Comparison of ENCODE assay signal across 9 mouse cellular contexts in the genomic region with DNA sequence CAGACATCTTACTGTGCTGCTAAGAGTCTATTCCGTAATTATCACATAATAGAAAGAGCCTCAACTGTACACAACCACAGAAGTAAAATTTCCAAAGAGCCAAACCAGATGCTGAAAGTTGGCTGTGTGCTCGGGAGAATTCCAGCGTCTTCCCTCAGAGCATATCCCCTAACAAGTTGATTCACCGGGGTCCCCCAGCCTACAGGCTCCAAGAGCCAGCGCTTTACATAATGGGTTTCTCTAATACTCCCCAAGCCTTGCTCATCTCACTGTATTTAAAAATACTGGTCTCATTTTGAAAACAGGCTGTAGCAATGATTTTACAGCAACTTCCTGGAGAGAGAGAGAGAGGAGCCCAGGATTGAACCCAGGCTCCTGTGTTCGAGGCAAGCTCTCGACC. TPM values are rescaled to one million over a fixed set of nuclear protein-coding genes. Genes with fewer than 3 reads are reported as not detected.
DNase-seq lines count a peak whose midpoint lies in the region; ATAC-seq and TF ChIP-seq lines count a peak whose summit lies in the region.
"Had no signal": no experiment of that assay in that cellular context is flagged by ENCODE, and none has a peak within 500 bp of the region (broad histone marks: within the 10 kb centered on the region; RNA-seq: fewer than 3 reads in every experiment).

No protein-coding gene starts in this region.

- peaks cover 19% of the 10 kb centered on the region for H3K4me1 ChIP-seq in embryonic facial prominence, embryonic 14.5 days (ENCODE audit: control insufficient read depth, insufficient read depth, low read length)
- H3K4me1 ChIP-seq in intestine, postnatal 0 days (replicated peaks; ENCODE audit: control insufficient read depth, insufficient read depth, low read length), result no peaks in the 10 kb centered on the region
- H3K4me1 ChIP-seq in neural tube, embryonic 14.5 days (ENCODE audit: control insufficient read depth, insufficient read depth, low read length), result peaks cover 16% of the 10 kb centered on the region; the same call in 1 of the 2 replicates

- H3K9me3 ChIP-seq in embryonic facial prominence, embryonic 14.5 days (ENCODE audit: control insufficient read depth, low read length), result no peaks in the 10 kb centered on the region
- no peaks in the 10 kb centered on the region for H3K9me3 ChIP-seq in intestine, postnatal 0 days (ENCODE audit: control insufficient read depth)
- no peaks in the 10 kb centered on the region for H3K9me3 ChIP-seq in neural tube, embryonic 14.5 days (ENCODE audit: control insufficient read depth, low read length)

- H3K4me2 ChIP-seq in embryonic facial prominence, embryonic 14.5 days (ENCODE audit: low read depth, low read length), result peak overlapping the region; percentile 61
- H3K4me2 ChIP-seq in intestine, postnatal 0 days (replicated peaks; ENCODE audit: low read depth), result peak overlapping the region; percentile 72
- H3K4me2 ChIP-seq in neural tube, embryonic 14.5 days (ENCODE audit: low read depth, low read length), result peak overlapping the region; percentile 61

- 24% methylated on average over 7 of the region's 7 CpGs for WGBS in embryonic facial prominence, embryonic 14.5 days
- 42% methylated on average over 7 of the region's 7 CpGs for WGBS in intestine, postnatal 0 days
- 48% methylated on average over 7 of the region's 7 CpGs for WGBS in neural tube, embryonic 14.5 days

- H3K4me3 ChIP-seq in layer of hippocampus, adult 2 months, result peak overlapping the region; percentile 33
- peak overlapping the region; percentile 94 for H3K4me3 ChIP-seq in embryonic facial prominence, embryonic 14.5 days (ENCODE audit: low read depth, low read length)
- H3K4me3 ChIP-seq in intestine, postnatal 0 days (ENCODE audit: low read depth, low read length), result peak overlapping the region; percentile 97
- H3K4me3 ChIP-seq in neural tube, embryonic 14.5 days (ENCODE audit: low read depth, low read length), result peak overlapping the region; percentile 93

- no peak overlapping the region for H3K27ac ChIP-seq in layer of hippocampus, adult 2 months
- H3K27ac ChIP-seq in embryonic facial prominence, embryonic 14.5 days (replicated peaks; ENCODE audit: low read depth, low read length), result peak overlapping the region; percentile 39; the same call in 1 of the 2 replicates
- peak overlapping the region; percentile 21; the same call in 1 of the 2 replicates for H3K27ac ChIP-seq in intestine, postnatal 0 days (ENCODE audit: low read depth, low read length)
- no peak overlapping the region for H3K27ac ChIP-seq in neural tube, embryonic 14.5 days (ENCODE audit: low read depth, low read length)

- DNase-seq in layer of hippocampus, adult 2 months (ENCODE audit: low spot score in 2 of 2), result no peak
- no peak for DNase-seq in layer of hippocampus, adult 9-11 months
- peak; percentile 79 for DNase-seq in embryonic facial prominence, embryonic 14.5 days (ENCODE audit: low spot score)
- no peak for DNase-seq in cerebellum, adult 9-10 months
- no peak for DNase-seq in gastrocnemius, adult 8-10 months (ENCODE audit: low spot score in 2 of 2)
- DNase-seq: gastrocnemius, postnatal 36 days had no signal

- no peaks in the 10 kb centered on the region for H3K27me3 ChIP-seq in embryonic facial prominence, embryonic 14.5 days (replicated peaks; ENCODE audit: control insufficient read depth, insufficient read depth, low read length)
- H3K27me3 ChIP-seq in intestine, postnatal 0 days (replicated peaks; ENCODE audit: control insufficient read depth, insufficient read depth, low read length), result no peaks in the 10 kb centered on the region
- no peaks in the 10 kb centered on the region for H3K27me3 ChIP-seq in neural tube, embryonic 14.5 days (ENCODE audit: control insufficient read depth, insufficient read depth, low read length)

- H3K36me3 ChIP-seq in embryonic facial prominence, embryonic 14.5 days (ENCODE audit: control insufficient read depth, insufficient read depth, low read length), result 0 out of 2 replicates have a peak, but pooled peaks cover 4% of the 10 kb centered on the region
- H3K36me3 ChIP-seq in intestine, postnatal 0 days (ENCODE audit: control insufficient read depth, insufficient read depth), result peaks cover 3% of the 10 kb centered on the region; the same call in 1 of the 2 replicates
- no peaks in the 10 kb centered on the region for H3K36me3 ChIP-seq in neural tube, embryonic 14.5 days (ENCODE audit: control insufficient read depth, insufficient read depth, low read length)

- no peak for ATAC-seq in embryonic facial prominence, embryonic 14.5 days (ENCODE audit: low read depth)
- no peak for ATAC-seq in intestine, postnatal 0 days
- no peak for ATAC-seq in neural tube, embryonic 14.5 days (ENCODE audit: low read depth)
- ATAC-seq in erythroid progenitor cell, adult 5-6 weeks (replicated peaks; ENCODE audit: low FRiP score, poor library complexity, severe bottlenecking), result no peak

- peak overlapping the region; percentile 96 for H3K9ac ChIP-seq in embryonic facial prominence, embryonic 14.5 days (ENCODE audit: low read depth, low read length)
- H3K9ac ChIP-seq in intestine, postnatal 0 days (ENCODE audit: low read depth, low read length), result peak overlapping the region; percentile 96
- no peak overlapping the region for H3K9ac ChIP-seq in neural tube, embryonic 14.5 days (replicated peaks; ENCODE audit: low read depth, low read length)

- no peak for TF ChIP-seq CTCF in layer of hippocampus, adult 2 months (conservative IDR thresholded peaks at IDR 0.05)
- TF ChIP-seq CTCF in intestine, postnatal 0 days (IDR thresholded peaks at IDR 0.05; ENCODE audit: low read depth), result no peak

RNA-seq across cellular contexts. Expression of a gene that starts 2.3 kb away (rescaled TPM):
- 10 to 100 TPM; 59.6 to 65.6 TPM for total RNA-seq in layer of hippocampus, adult 2 months (2021)
- polyA plus RNA-seq in embryonic facial prominence, embryonic 14.5 days (2014; fragmentation: Nextera tagmentation; extraction: Ambion mirVana), result 106 and 107 TPM in 2 replicates
- polyA plus RNA-seq in intestine, postnatal 0 days (2015; fragmentation: Nextera tagmentation; extraction: Ambion mirVana), result 105 and 107 TPM in 2 replicates
- 91.5 and 116 TPM in 2 replicates for polyA plus RNA-seq in neural tube, embryonic 14.5 days (2014; fragmentation: Nextera tagmentation; extraction: Ambion mirVana)
- total RNA-seq in gastrocnemius, adult 8-10 months (2022), result 100 to 1,000 TPM; 270 to 418 (median 347) TPM
- 271 and 342 TPM in 2 replicates for total RNA-seq in erythroid progenitor cell, adult 5-6 weeks (2015; ENCODE audit: low replicate concordance)
- 296 and 327 TPM in 2 replicates for total RNA-seq in erythroid progenitor cell, adult 5-6 weeks (2017; ENCODE audit: low replicate concordance)

RNA-seq across cellular contexts. Expression of a gene that starts 46.7 kb away (rescaled TPM):
- 100 to 1,000 TPM; 182 to 188 TPM for total RNA-seq in layer of hippocampus, adult 2 months (2021)
- polyA plus RNA-seq in embryonic facial prominence, embryonic 14.5 days (2014; fragmentation: Nextera tagmentation; extraction: Ambion mirVana), result 282 and 286 TPM in 2 replicates
- polyA plus RNA-seq in intestine, postnatal 0 days (2015; fragmentation: Nextera tagmentation; extraction: Ambion mirVana), result 154 and 167 TPM in 2 replicates
- 369 and 376 TPM in 2 replicates for polyA plus RNA-seq in neural tube, embryonic 14.5 days (2014; fragmentation: Nextera tagmentation; extraction: Ambion mirVana)
- 10 to 100 TPM; 57.2 to 77.8 (median 64.6) TPM for total RNA-seq in gastrocnemius, adult 8-10 months (2022)
- 183 and 257 TPM in 2 replicates for total RNA-seq in erythroid progenitor cell, adult 5-6 weeks (2015; ENCODE audit: low replicate concordance)
- 59.2 and 65.6 TPM in 2 replicates for total RNA-seq in erythroid progenitor cell, adult 5-6 weeks (2017; ENCODE audit: low replicate concordance)

RNA-seq across cellular contexts. Expression of a gene that starts 59.9 kb away (rescaled TPM):
- 10 to 100 TPM; 71.7 to 74.5 TPM for total RNA-seq in layer of hippocampus, adult 2 months (2021)
- polyA plus RNA-seq in embryonic facial prominence, embryonic 14.5 days (2014; fragmentation: Nextera tagmentation; extraction: Ambion mirVana), result 301 and 321 TPM in 2 replicates
- polyA plus RNA-seq in intestine, postnatal 0 days (2015; fragmentation: Nextera tagmentation; extraction: Ambion mirVana), result 221 and 233 TPM in 2 replicates
- polyA plus RNA-seq in neural tube, embryonic 14.5 days (2014; fragmentation: Nextera tagmentation; extraction: Ambion mirVana), result 252 and 276 TPM in 2 replicates
- total RNA-seq in gastrocnemius, adult 8-10 months (2022), result 100 to 1,000 TPM; 278 to 304 (median 295) TPM
- total RNA-seq in erythroid progenitor cell, adult 5-6 weeks (2015; ENCODE audit: low replicate concordance), result 72.5 and 85.8 TPM in 2 replicates
- total RNA-seq in erythroid progenitor cell, adult 5-6 weeks (2017; ENCODE audit: low replicate concordance), result 31.6 and 34.5 TPM in 2 replicates

Comparison
In these comparisons a context has a peak if more than half of its experiments do, and no peak if none do; other contexts are left out.
1. H3K27ac ChIP-seq: peak in embryonic facial prominence, embryonic 14.5 days (single experiment) and intestine, postnatal 0 days (single experiment); none in layer of hippocampus, adult 2 months (single experiment) and neural tube, embryonic 14.5 days (single experiment).
2. H3K4me3 ChIP-seq: peak in every context shown above with its lines; median percentile 97 in intestine, postnatal 0 days; 94 in embryonic facial prominence, embryonic 14.5 days; 93 in neural tube, embryonic 14.5 days; 33 in layer of hippocampus, adult 2 months.
3. RNA of a gene that starts 2.3 kb away (total RNA-seq): 270 to 418 TPM in gastrocnemius, adult 8-10 months and 271 to 342 TPM in erythroid progenitor cell, adult 5-6 weeks; 59.6 to 65.6 TPM in layer of hippocampus, adult 2 months; every median in the first group is over 4 times any median in the second.
4. Peak in every context shown above with its lines, with median percentiles within 50 percentile points of each other: H3K4me2 ChIP-seq.